Mouse (Mus musculus): Measurements from ENCODE around the gene Magea1. TPM values are rescaled to one million over a fixed set of nuclear protein-coding genes. Genes with fewer than 3 reads are reported as not detected.
"Not testable (repeated sequence)": the region's sequence is repeated elsewhere in the genome, so short reads cannot be mapped to it uniquely, and the experiment has no call there.

Magea1 gene
- polyA plus RNA-seq (2016; fragmentation: Nextera tagmentation; extraction: Ambion mirVana), result not detected in 2 replicates

DNA sequence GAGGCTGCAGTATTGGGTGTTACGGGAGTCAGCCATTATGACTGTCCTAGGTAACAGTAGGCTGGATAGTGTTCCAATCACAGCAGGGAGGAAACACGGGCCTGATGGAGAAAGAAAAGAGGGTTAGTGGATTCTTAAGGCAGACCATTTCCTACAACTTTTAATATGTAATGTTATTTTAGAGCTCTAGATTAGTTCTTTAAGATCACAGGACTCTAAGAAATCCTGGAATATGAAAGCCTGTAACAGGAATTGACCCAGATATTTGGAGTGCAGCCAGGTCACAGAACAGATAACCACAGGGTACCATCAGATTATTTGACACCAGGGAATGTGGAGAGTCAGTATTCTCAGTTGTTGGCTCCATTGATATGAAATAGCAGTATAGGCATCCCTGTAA is at the start of gene Magea1:
Gene Magea1, minus strand, starts transcription at position 101 of the 400 bp plus-strand sequence.
- not testable (repeated sequence) for ATAC-seq (ENCODE audit: low FRiP score, low read depth); H3K4me1 ChIP-seq; H3K4me2 ChIP-seq (replicated peaks); H3K9me3 ChIP-seq; H3K27ac ChIP-seq; H3K27me3 ChIP-seq (replicated peaks); H3K9ac ChIP-seq; H3K4me3 ChIP-seq; H3K36me3 ChIP-seq
- WGBS, result no CpG with 5 or more reads among the region's 2 CpGs

DNA sequence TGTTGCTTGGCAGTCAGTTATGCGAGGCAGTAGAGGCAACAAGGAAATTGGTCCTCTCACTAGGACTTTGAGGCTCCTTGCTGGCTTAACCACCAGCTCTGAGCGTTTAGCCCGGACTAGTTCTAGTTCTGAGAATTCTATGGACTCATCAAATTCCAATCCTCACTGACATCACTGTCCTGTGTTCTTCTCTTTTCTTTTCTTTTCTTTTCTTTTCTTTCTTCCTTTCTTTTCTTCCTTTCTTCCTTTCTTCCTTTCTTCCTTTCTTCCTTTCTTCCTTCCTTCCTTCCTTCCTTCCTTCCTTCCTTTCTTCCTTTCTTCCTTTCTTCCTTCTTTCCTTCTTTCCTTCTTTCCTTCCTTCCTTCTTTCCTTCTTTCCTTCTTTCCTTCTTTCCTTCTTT is 38.7 kb upstream of the Magea1 start, which contains the start of gene Cldn34b2:
Gene Cldn34b2, minus strand, starts transcription at position 101 of the 400 bp plus-strand sequence.
- H3K27ac ChIP-seq; H3K4me1 ChIP-seq; H3K9me3 ChIP-seq; H3K9ac ChIP-seq; H3K4me2 ChIP-seq (replicated peaks); H3K36me3 ChIP-seq; H3K4me3 ChIP-seq; ATAC-seq (ENCODE audit: low FRiP score, low read depth); H3K27me3 ChIP-seq (replicated peaks): not testable (repeated sequence)
- WGBS, result 82% methylated on average over 3 of the region's 3 CpGs

DNA sequence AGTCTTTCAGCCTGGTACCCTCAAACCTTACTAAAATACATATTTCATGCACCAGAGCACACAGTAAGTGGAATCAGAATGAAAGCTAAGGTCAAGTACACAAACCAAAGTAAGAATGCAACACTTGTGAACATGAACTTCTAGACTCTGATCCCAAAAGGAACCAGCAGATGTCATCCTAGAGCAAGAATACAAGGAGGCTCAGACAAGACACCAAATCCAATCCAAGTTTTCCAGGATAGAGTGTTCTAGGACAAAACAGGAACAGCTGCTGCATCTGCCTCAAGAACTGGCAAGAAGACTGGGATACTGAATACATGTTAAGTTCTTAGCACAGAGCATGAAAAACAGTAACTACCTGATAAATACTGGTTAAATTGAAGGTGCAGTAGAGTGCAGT is 8.4 kb upstream of the Magea1 start:
- no peak overlapping the region for H3K27ac ChIP-seq
- H3K4me3 ChIP-seq, result no peak overlapping the region
- H3K4me1 ChIP-seq, result no peaks in the 10 kb centered on the region
- H3K4me2 ChIP-seq (replicated peaks), result no peak overlapping the region
- H3K27me3 ChIP-seq (replicated peaks), result no peaks in the 10 kb centered on the region
- H3K9me3 ChIP-seq, result no peaks in the 10 kb centered on the region
- ATAC-seq (ENCODE audit: low FRiP score, low read depth), result no peak
- no peak overlapping the region for H3K9ac ChIP-seq
- no peaks in the 10 kb centered on the region for H3K36me3 ChIP-seq

DNA sequence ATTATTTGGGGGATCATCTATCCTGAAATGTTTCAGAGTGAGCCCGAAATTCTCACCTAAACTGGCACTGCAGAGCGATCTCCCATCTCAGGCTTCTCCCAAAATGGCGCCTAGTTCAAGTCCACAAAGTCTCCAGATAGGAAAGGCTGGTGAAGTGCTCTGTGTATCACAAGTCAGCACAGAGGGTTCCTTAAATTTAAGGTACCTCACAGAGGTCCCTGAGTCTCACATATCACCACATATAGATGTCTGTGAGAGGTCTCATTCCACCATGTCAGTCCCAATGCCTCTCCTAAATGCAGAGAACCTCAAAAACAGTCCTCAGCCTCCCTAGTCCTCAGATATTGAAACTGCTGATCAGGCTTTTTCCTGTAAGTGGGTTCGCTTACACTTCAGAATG is 4.0 kb upstream of the Magea1 start, which contains the start of gene Magea2:
Gene Magea2, minus strand, starts transcription at position 101 of the 400 bp plus-strand sequence.
- 81% methylated on average over 4 of the region's 4 CpGs for WGBS
- H3K4me2 ChIP-seq (replicated peaks); H3K36me3 ChIP-seq; H3K27me3 ChIP-seq (replicated peaks); H3K9me3 ChIP-seq; H3K4me1 ChIP-seq; ATAC-seq (ENCODE audit: low FRiP score, low read depth); H3K9ac ChIP-seq; H3K4me3 ChIP-seq; H3K27ac ChIP-seq: not testable (repeated sequence)

DNA sequence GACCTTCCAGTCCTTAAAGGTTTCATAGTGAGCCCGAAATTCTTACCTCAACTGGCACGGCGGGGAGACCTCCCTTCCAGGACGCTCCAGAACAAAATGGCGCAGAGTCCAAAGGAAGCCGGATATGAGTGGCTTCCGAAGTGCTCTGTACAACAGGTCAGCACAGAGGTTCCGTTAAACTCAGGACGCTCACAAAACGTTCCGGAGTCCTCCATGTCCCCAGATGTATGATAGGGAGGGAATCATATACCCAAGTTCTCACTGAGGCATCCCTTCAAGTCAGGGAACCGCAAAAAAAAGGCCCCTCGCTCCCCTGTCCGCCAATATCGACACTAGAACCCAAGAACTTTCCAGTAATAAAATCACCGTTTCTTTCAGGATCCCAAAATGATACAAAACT is 26.5 kb downstream of the Magea1 start, which contains the start of gene Magea5:
Gene Magea5, minus strand, starts transcription at position 101 of the 400 bp plus-strand sequence.
- not testable (repeated sequence) for H3K27me3 ChIP-seq (replicated peaks); H3K9me3 ChIP-seq; ATAC-seq (ENCODE audit: low FRiP score, low read depth); H3K4me1 ChIP-seq; H3K4me2 ChIP-seq (replicated peaks); H3K4me3 ChIP-seq; H3K27ac ChIP-seq; H3K9ac ChIP-seq; H3K36me3 ChIP-seq
- WGBS, result 90% methylated on average over 16 of the region's 16 CpGs

Other genes with a start within 250 kb of the Magea1 start
- not detected in 2 replicates for gene Cldn34b1, start 199.5 kb downstream of the Magea1 start, polyA plus RNA-seq (2016; fragmentation: Nextera tagmentation; extraction: Ambion mirVana)
- gene Magea6, start 153.8 kb downstream of the Magea1 start, polyA plus RNA-seq (2016; fragmentation: Nextera tagmentation; extraction: Ambion mirVana), result not detected in 2 replicates
- not detected in 2 replicates for gene Magea3, start 140.3 kb downstream of the Magea1 start, polyA plus RNA-seq (2016; fragmentation: Nextera tagmentation; extraction: Ambion mirVana)
- not detected in 2 replicates for gene Magea8, start 93.9 kb downstream of the Magea1 start, polyA plus RNA-seq (2016; fragmentation: Nextera tagmentation; extraction: Ambion mirVana)
- gene Magea5, start 26.6 kb downstream of the Magea1 start, polyA plus RNA-seq (2016; fragmentation: Nextera tagmentation; extraction: Ambion mirVana), result not detected in 2 replicates
- gene Magea2, start 3.9 kb upstream of the Magea1 start, polyA plus RNA-seq (2016; fragmentation: Nextera tagmentation; extraction: Ambion mirVana), result not detected in 2 replicates
- not detected in 2 replicates for gene Cldn34b2, start 38.6 kb upstream of the Magea1 start, polyA plus RNA-seq (2016; fragmentation: Nextera tagmentation; extraction: Ambion mirVana)
- 71.7 and 75.3 TPM in 2 replicates for gene Sat1, start 126.7 kb upstream of the Magea1 start, polyA plus RNA-seq (2016; fragmentation: Nextera tagmentation; extraction: Ambion mirVana)
- 31.3 and 31.7 TPM in 2 replicates for gene Acot9, start 172.7 kb upstream of the Magea1 start, polyA plus RNA-seq (2016; fragmentation: Nextera tagmentation; extraction: Ambion mirVana)

Data from neural tube, embryonic 12.5 days (tissue).